Mouse (Mus musculus): ENCODE data around the gene Col18a1. TPM values are rescaled to one million over a fixed set of nuclear protein-coding genes. Genes with fewer than 3 reads are reported as not detected.

Col18a1 gene
- polyA plus RNA-seq, 1 experiment = 45.2 TPM

GRCm38 (mm10) chr10:77180110-77180509 lies 13.8 kb upstream of the Col18a1 start:
- TF ChIP-seq CTCF (IDR thresholded peaks at IDR 0.05; ENCODE audit: borderline replicate concordance, extremely low read depth, insufficient read depth, insufficient read length) (no peak), POLR2A (IDR thresholded peaks at IDR 0.05; ENCODE audit: borderline replicate concordance, extremely low read depth, insufficient read depth, insufficient read length, poor library complexity, severe bottlenecking) (no peak)
- no peak for DNase-seq (ENCODE audit: low read depth)

DNA sequence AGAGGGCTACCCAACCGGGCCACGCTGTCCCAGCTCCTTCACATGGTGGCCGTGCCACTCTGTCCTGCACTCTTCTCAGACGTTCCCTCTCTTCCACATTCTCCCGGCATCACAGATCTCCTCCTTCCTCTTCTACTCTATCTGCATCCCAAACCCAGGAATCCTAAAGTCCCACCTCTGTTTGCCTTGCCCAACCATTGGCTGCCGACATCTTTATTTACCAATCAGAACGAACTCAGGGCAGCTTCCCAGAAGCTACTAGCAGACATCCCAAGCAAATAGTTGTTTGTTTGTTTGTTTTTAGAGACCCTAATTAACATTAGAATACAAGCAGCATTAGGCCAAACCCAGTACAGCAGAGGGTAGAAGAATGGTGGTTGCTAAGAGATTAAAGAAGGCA lies 12.3 kb upstream of the Col18a1 start:
- no peak for DNase-seq (ENCODE audit: low read depth)
- TF ChIP-seq POLR2A (IDR thresholded peaks at IDR 0.05; ENCODE audit: borderline replicate concordance, extremely low read depth, insufficient read depth, insufficient read length, poor library complexity, severe bottlenecking) (no peak), CTCF (IDR thresholded peaks at IDR 0.05; ENCODE audit: borderline replicate concordance, extremely low read depth, insufficient read depth, insufficient read length) (no peak)

DNA sequence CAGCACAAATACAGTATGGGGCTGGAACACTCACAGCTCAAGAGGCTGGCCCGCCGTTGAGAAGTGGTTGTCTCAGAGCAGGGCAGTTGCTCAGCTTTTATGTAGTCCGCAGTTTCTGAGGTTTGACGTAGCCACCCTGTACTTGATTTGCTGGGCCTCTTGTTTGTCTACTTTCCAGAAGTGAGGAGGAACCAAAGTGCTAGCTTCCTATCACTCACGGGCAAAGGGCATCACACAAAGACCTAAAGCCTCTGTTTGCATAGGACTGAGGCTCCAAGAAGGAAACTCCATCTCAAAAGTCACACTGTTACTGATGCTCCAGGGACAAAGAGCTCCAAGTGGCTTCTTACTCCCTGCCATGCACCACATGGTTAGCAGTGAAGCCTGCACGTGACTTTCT lies 4.1 kb upstream of the Col18a1 start:
- DNase-seq (ENCODE audit: low read depth) = no peak
- no peak for TF ChIP-seq CTCF (IDR thresholded peaks at IDR 0.05; ENCODE audit: borderline replicate concordance, extremely low read depth, insufficient read depth, insufficient read length)
- TF ChIP-seq POLR2A (IDR thresholded peaks at IDR 0.05; ENCODE audit: borderline replicate concordance, extremely low read depth, insufficient read depth, insufficient read length, poor library complexity, severe bottlenecking) = no peak

DNA sequence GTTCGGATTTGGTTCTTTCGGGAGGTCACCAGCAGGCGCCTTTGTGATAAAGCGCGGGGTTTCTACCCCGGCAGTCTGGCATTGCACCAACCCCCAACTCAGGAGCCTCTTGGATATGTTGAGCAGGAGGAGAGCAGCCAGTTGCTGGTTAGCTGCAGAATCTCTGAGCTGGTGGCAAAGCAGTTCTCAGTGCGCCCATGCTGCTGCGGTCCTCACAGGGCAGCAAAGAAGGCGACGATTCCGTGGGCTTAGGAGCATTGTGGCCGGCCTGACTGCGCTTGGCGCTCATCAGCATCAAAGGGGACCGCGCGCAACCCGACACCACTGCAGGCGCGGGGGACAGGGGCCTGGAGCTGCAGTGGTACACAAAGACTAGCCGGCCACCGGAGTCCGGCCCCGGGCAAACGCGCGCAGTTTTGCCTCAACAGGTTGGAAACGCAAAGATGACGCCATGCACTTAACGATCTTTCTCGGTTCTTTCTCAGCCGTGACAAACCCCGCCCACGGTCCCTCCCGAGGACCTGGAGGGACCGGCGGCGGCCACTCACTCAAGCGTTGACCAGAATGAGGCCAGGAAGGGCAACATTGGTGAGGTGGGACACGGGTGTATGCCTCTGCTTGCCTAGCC lies 916 bp downstream of the Col18a1 start:
- peak; percentile 75 for DNase-seq (ENCODE audit: low read depth)
- TF ChIP-seq CTCF (IDR thresholded peaks at IDR 0.05; ENCODE audit: borderline replicate concordance, extremely low read depth, insufficient read depth, insufficient read length) (no peak), POLR2A (IDR thresholded peaks at IDR 0.05; ENCODE audit: borderline replicate concordance, extremely low read depth, insufficient read depth, insufficient read length, poor library complexity, severe bottlenecking) (no peak)

- DNase-seq (ENCODE audit: low read depth) = peak; percentile 60
- TF ChIP-seq POLR2A (IDR thresholded peaks at IDR 0.05; ENCODE audit: borderline replicate concordance, extremely low read depth, insufficient read depth, insufficient read length, poor library complexity, severe bottlenecking) = no peak
- TF ChIP-seq CTCF (IDR thresholded peaks at IDR 0.05; ENCODE audit: borderline replicate concordance, extremely low read depth, insufficient read depth, insufficient read length) = no peak
Measured at GRCm38 (mm10) chr10:77164437-77165052, 1.8 kb downstream of the Col18a1 start.

GRCm38 (mm10) chr10:77164041-77164436 lies 2.3 kb downstream of the Col18a1 start:
- TF ChIP-seq CTCF (IDR thresholded peaks at IDR 0.05; ENCODE audit: borderline replicate concordance, extremely low read depth, insufficient read depth, insufficient read length) = no peak
- TF ChIP-seq POLR2A (IDR thresholded peaks at IDR 0.05; ENCODE audit: borderline replicate concordance, extremely low read depth, insufficient read depth, insufficient read length, poor library complexity, severe bottlenecking) = no peak
- DNase-seq (ENCODE audit: low read depth) = no peak

DNA sequence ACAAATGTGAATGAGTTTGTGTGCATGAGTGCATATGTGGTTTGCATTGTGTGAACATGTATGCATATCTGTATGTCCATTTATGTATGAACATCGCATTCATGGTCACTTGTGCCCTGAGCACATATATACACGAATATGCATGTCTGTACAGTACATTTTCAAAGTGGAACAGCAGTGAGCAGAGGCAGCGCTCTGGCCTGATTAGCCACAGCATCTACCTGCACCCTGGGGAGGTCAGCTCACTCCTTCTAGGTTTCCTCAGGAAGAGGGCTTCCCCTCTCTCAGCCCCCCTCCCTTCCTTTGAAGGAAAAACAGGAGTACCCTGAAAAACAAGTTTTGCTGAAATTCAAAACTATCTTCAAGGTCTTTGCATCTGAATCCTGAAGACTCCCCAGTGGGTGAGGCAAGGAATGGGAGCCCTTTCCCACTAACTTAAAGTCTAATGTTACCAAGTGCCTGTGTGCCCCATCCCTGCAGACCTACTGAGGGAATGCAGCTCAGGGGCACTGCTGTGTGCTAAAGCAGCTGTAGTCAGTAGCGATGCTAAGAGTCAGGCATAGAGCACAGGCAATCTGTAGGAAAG lies 2.9 kb downstream of the Col18a1 start:
- TF ChIP-seq POLR2A (IDR thresholded peaks at IDR 0.05; ENCODE audit: borderline replicate concordance, extremely low read depth, insufficient read depth, insufficient read length, poor library complexity, severe bottlenecking) = no peak
- TF ChIP-seq CTCF (IDR thresholded peaks at IDR 0.05; ENCODE audit: borderline replicate concordance, extremely low read depth, insufficient read depth, insufficient read length) = no peak
- DNase-seq (ENCODE audit: low read depth) = no peak

DNA sequence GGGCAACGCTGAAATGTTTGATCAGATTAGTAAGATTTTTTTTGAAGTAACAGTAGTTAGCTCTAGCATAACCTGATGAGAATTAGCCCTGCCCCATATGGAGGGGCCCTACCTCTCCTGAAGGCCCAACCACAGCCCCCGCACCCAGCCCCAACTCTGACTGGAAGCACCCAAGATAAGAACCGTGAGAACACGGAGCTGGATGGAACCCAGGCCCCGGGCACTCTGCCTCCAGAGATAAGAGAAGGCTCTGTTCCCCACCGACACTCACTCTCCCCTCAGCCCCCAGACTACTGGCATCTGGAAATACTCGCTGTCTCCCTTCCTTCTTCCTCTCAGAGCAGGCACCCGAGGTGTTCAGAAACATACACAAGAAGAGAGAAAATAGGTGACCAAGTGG lies 6.8 kb downstream of the Col18a1 start:
- TF ChIP-seq CTCF (IDR thresholded peaks at IDR 0.05; ENCODE audit: borderline replicate concordance, extremely low read depth, insufficient read depth, insufficient read length) (no peak), POLR2A (IDR thresholded peaks at IDR 0.05; ENCODE audit: borderline replicate concordance, extremely low read depth, insufficient read depth, insufficient read length, poor library complexity, severe bottlenecking) (no peak)
- DNase-seq (ENCODE audit: low read depth) = no peak

DNA sequence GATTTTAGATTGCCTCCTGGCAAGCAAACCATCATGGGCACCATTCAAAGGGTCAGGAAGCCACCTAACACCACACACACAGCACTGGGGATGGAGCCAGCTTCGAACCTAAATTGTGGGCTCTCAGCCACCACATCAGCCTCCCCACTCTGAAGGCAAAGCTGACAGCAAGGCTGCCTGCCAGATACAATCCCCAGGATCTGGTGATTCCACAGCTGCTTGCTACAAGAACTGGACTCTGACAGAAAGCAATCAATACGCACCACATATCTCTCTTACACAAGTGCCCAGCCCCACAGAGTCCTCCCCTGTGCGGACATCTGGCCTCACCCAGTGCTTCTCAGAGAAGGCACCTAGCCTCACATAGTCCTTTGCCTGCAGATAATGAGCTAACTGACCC lies 7.4 kb downstream of the Col18a1 start:
- peak; percentile 15 for DNase-seq (ENCODE audit: low read depth)
- no peak for TF ChIP-seq CTCF (IDR thresholded peaks at IDR 0.05; ENCODE audit: borderline replicate concordance, extremely low read depth, insufficient read depth, insufficient read length)
- no peak for TF ChIP-seq POLR2A (IDR thresholded peaks at IDR 0.05; ENCODE audit: borderline replicate concordance, extremely low read depth, insufficient read depth, insufficient read length, poor library complexity, severe bottlenecking)

- no peak for DNase-seq (ENCODE audit: low read depth)
Measured at GRCm38 (mm10) chr10:77157245-77158019, 8.9 kb downstream of the Col18a1 start.

DNA sequence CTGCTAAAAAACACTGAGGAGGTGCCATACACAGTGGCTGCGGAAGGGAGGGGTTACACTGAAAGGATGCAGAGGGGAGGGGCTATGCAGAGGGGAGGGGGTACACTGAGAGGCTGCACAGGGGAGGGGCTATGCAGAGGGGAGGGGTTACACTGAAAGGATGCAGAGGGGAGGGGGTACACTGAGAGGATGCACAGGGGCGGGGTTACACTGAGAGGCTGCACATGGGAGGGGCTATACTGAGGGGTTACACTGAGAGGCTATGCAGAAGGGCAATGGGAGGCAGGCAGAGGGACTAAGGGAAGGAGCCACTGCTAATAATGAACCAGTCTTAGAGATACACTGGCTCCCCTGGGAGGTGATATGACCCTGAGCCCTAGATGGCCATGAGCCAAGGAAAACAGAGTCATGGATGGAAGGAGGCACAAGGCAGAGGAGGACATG lies 14.1 kb downstream of the Col18a1 start:
- TF ChIP-seq CTCF (IDR thresholded peaks at IDR 0.05; ENCODE audit: borderline replicate concordance, extremely low read depth, insufficient read depth, insufficient read length) (no peak), POLR2A (IDR thresholded peaks at IDR 0.05; ENCODE audit: borderline replicate concordance, extremely low read depth, insufficient read depth, insufficient read length, poor library complexity, severe bottlenecking) (no peak)
- peak; percentile 92 for DNase-seq (ENCODE audit: low read depth)

More at GRCm38 (mm10) chr10:77157245-77158019, 8.9 kb downstream of the Col18a1 start:
- no peak for TF ChIP-seq CTCF (IDR thresholded peaks at IDR 0.05; ENCODE audit: borderline replicate concordance, extremely low read depth, insufficient read depth, insufficient read length)
- TF ChIP-seq POLR2A (IDR thresholded peaks at IDR 0.05; ENCODE audit: borderline replicate concordance, extremely low read depth, insufficient read depth, insufficient read length, poor library complexity, severe bottlenecking) = no peak
